Mouse (Mus musculus) intestine, embryonic 15.5 days (tissue): ENCODE results near the gene Ppp2r2c. TPM values are rescaled to one million over a fixed set of nuclear protein-coding genes. Genes with fewer than 3 reads are reported as not detected.

Experiments used
- ATAC-seq: fragments of 200-750 bp; cut with Nextera tagmentation; 2 replicates; pipeline ENCODE4 v1.8.0; 2017; ENCODE audit warnings: moderate TSS enrichment, moderate library complexity
- H3K27ac ChIP-seq: fragments of 300-500 bp; sonication (generic); 2 replicates; pipeline ENCODE4 v1.5.1; 2015; ENCODE audit warnings: mild to moderate bottlenecking, inconsistent platforms
- H3K27me3 ChIP-seq: fragments of 300-500 bp; sonication (generic); replicated peaks from 2 replicates; pipeline ENCODE4 v1.6.1; 2015; ENCODE audit warnings: inconsistent platforms
- H3K36me3 ChIP-seq: fragments of 300-500 bp; sonication (generic); 2 replicates; pipeline ENCODE4 v1.6.1; 2015; ENCODE audit warnings: inconsistent platforms
- H3K4me1 ChIP-seq: fragments of 300-500 bp; sonication (generic); replicated peaks from 2 replicates; pipeline ENCODE4 v1.6.1; 2015; ENCODE audit warnings: inconsistent platforms
- H3K4me2 ChIP-seq: fragments of 300-500 bp; sonication (generic); replicated peaks from 2 replicates; pipeline ENCODE4 v1.6.1; 2015; ENCODE audit warnings: mild to moderate bottlenecking, inconsistent platforms
- H3K4me3 ChIP-seq: fragments of 300-500 bp; sonication (generic); replicated peaks from 2 replicates; pipeline ENCODE4 v1.5.1; 2015; ENCODE audit warnings: inconsistent platforms
- H3K9ac ChIP-seq: fragments of 300-500 bp; sonication (generic); 2 replicates; pipeline ENCODE4 v1.6.1; 2015; ENCODE audit warnings: inconsistent platforms
- H3K9me3 ChIP-seq: fragments of 300-500 bp; sonication (generic); 2 replicates; pipeline ENCODE4 v1.6.1; 2016; ENCODE audit warnings: inconsistent platforms
- WGBS: fragments of 180-500 bp; shearing (Covaris S2); methylation state at CpG from one replicate; pipeline ENCODE4 v1.1.7; 2015; 5-methylcytosine and 5-hydroxymethylcytosine counted together
- polyA plus RNA-seq: library from polyadenylated mRNA; unstranded; fragments of >200 nt; fragmentation: Nextera tagmentation; extraction: Ambion mirVana; gene quantifications from 2 replicates; pipeline ENCODE4 v1.2.1, GENCODE M21; 2015

Gene Ppp2r2c
- polyA plus RNA-seq, 1 experiment from 2014 or later = 0.89 TPM

DNA sequence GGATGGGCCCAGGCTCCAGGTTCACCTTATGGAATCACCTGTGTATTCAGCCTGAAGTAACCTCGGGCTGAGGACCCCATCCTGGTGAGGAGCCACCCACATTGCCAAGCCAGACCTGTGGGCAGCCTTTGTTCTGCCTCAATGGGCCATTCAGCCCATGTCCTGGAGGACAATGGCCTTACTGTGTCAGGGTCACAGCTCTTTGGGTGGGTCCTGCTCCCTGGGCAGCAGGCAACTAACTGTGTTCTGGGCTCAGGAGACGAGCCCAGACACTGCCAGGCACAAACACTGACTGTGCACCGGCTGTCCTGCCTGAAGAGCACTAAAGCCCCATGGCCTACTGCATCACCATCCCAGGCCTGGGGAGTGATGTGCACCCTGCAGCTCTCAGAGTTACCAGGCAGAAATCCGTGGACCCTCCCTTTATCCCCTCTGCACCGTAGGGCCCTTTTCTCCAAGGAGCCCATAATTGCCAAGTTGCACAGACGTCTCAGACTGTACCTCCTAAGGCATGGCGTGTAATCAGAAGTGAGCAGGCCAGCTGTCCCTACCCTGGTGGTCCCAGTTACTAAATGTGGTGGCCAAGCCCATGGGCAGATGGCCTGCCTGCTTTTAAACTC, 8.6 kb downstream of the Ppp2r2c start:
- H3K4me1 ChIP-seq = no peaks in the 10 kb centered on the region
- no peak overlapping the region for H3K4me2 ChIP-seq
- no peaks in the 10 kb centered on the region for H3K36me3 ChIP-seq
- H3K27me3 ChIP-seq = peaks cover 9% of the 10 kb centered on the region
- ATAC-seq = no peak
- no peak overlapping the region for H3K4me3 ChIP-seq
- no peak overlapping the region for H3K27ac ChIP-seq
- 65% methylated on average over 7 of the region's 7 CpGs for WGBS
- H3K9me3 ChIP-seq = no peaks in the 10 kb centered on the region
- no peak overlapping the region for H3K9ac ChIP-seq

DNA sequence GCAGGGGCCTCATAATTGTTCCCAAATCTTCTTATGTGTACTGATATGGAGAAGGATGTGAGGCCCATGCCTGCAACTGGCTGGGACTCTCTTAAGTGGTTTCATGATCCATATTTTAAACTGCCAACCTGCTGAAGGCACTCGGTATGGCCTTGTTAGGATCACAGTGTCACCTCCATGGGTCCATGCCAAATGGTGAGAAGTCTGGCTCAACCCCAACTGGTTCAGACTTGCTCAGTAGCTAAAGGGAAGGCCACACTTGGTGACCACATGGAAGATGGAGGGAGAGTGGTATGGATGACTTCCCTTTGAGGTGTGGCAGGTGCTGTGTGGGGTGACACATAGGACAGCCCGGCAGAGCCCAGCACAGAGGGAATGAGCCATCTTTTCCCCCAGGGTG, 9.3 kb downstream of the Ppp2r2c start:
- no peak overlapping the region for H3K4me2 ChIP-seq
- WGBS = 68% methylated on average over 2 of the region's 2 CpGs
- H3K36me3 ChIP-seq = no peaks in the 10 kb centered on the region
- H3K4me3 ChIP-seq = no peak overlapping the region
- no peaks in the 10 kb centered on the region for H3K9me3 ChIP-seq
- H3K27ac ChIP-seq = no peak overlapping the region
- no peaks in the 10 kb centered on the region for H3K4me1 ChIP-seq
- peaks cover 6% of the 10 kb centered on the region for H3K27me3 ChIP-seq
- no peak for ATAC-seq
- no peak overlapping the region for H3K9ac ChIP-seq

GRCm38 (mm10) chr5:36878801-36879200, 10.5 kb downstream of the Ppp2r2c start:
- H3K4me3 ChIP-seq = no peak overlapping the region
- ATAC-seq = no peak
- H3K9me3 ChIP-seq = no peaks in the 10 kb centered on the region
- H3K4me1 ChIP-seq = no peaks in the 10 kb centered on the region
- no peaks in the 10 kb centered on the region; the same call in 1 of the 2 replicates for H3K27me3 ChIP-seq
- H3K36me3 ChIP-seq = no peaks in the 10 kb centered on the region
- H3K27ac ChIP-seq = no peak overlapping the region
- no peak overlapping the region for H3K4me2 ChIP-seq
- WGBS = 76% methylated on average over 4 of the region's 4 CpGs
- H3K9ac ChIP-seq = no peak overlapping the region

GRCm38 (mm10) chr5:36880622-36881021, 12.3 kb downstream of the Ppp2r2c start:
- Histone ChIP-seq H3K4me2 (no peak overlapping the region), H3K27ac (no peak overlapping the region), H3K4me3 (no peak overlapping the region), H3K9ac (no peak overlapping the region), H3K36me3 (no peaks in the 10 kb centered on the region), H3K4me1 (no peaks in the 10 kb centered on the region), H3K27me3 (no peaks in the 10 kb centered on the region), H3K9me3 (no peaks in the 10 kb centered on the region)
- no peak for ATAC-seq
- WGBS = 89% methylated on average over 5 of the region's 5 CpGs

GRCm38 (mm10) chr5:36883516-36883915, 15.2 kb downstream of the Ppp2r2c start:
- no peaks in the 10 kb centered on the region for H3K27me3 ChIP-seq

GRCm38 (mm10) chr5:36885067-36885466, 16.8 kb downstream of the Ppp2r2c start:
- Histone ChIP-seq H3K4me2 (no peak overlapping the region), H3K27me3 (no peaks in the 10 kb centered on the region), H3K36me3 (no peaks in the 10 kb centered on the region), H3K4me3 (no peak overlapping the region), H3K9ac (no peak overlapping the region), H3K27ac (no peak overlapping the region), H3K4me1 (no peaks in the 10 kb centered on the region), H3K9me3 (no peaks in the 10 kb centered on the region)
- ATAC-seq = no peak
- 65% methylated on average over 1 of the region's 1 CpGs for WGBS

More at GRCm38 (mm10) chr5:36883516-36883915, 15.2 kb downstream of the Ppp2r2c start:
- no peak overlapping the region for H3K4me2 ChIP-seq
- no peak overlapping the region for H3K9ac ChIP-seq
- no peak overlapping the region for H3K27ac ChIP-seq
- H3K4me1 ChIP-seq = no peaks in the 10 kb centered on the region
- no peaks in the 10 kb centered on the region for H3K36me3 ChIP-seq
- 68% methylated on average over 12 of the region's 12 CpGs for whole genome bisulfite sequencing
- no peaks in the 10 kb centered on the region for H3K9me3 ChIP-seq
- H3K4me3 ChIP-seq = no peak overlapping the region
- no peak for ATAC-seq

DNA sequence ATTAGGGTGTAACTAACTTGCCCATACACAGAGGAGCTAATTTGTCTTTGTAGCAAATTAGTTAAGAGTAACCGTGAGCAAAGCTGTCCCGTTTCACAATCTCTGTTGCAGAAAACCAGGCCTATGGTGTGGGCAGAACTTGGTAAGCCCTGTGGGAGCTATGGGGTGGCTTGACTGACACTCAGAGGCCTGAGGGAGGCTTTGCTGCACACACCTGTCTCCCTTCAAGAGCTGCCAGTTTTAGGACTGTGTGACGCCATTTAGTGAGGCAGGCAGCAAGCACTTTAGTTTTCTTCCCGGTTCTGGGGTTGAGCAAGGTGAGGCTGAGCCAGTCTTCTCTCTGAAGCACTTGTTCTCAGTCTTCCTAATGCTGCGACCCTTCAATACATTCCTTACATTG, 17.3 kb downstream of the Ppp2r2c start:
- no peaks in the 10 kb centered on the region for H3K27me3 ChIP-seq
- no peak overlapping the region for H3K9ac ChIP-seq
- H3K4me2 ChIP-seq = no peak overlapping the region
- no peaks in the 10 kb centered on the region for H3K4me1 ChIP-seq
- H3K36me3 ChIP-seq = no peaks in the 10 kb centered on the region
- ATAC-seq = no peak
- WGBS = 83% methylated on average over 5 of the region's 5 CpGs
- no peak overlapping the region for H3K4me3 ChIP-seq
- no peaks in the 10 kb centered on the region for H3K9me3 ChIP-seq
- no peak overlapping the region for H3K27ac ChIP-seq

DNA sequence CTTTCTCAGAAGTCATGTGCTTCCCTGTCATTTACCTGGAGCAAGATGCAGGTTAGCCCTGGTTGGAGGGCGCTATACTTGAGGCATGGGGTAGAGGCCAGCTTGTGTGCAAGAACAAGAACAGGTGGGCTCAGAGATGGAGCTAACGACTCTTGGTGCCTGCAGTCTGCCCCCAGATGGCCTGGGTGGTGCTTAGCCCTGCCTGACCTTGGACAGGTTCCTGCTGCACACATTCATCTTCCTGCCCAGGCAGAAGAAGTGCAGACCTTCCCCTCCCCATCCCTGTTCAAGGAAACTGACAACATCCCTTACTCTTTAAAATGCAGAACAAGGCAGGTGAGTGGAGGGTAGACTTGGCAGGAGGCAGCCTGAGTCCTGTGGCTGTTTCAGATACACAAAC, 18.0 kb downstream of the Ppp2r2c start:
- H3K27me3 ChIP-seq = no peaks in the 10 kb centered on the region
- H3K4me1 ChIP-seq = no peaks in the 10 kb centered on the region
- no peaks in the 10 kb centered on the region for H3K9me3 ChIP-seq
- no peak for ATAC-seq
- no peak overlapping the region for H3K27ac ChIP-seq
- no peak overlapping the region for H3K9ac ChIP-seq
- 59% methylated on average over 2 of the region's 2 CpGs for WGBS
- H3K4me2 ChIP-seq = no peak overlapping the region
- H3K36me3 ChIP-seq = no peaks in the 10 kb centered on the region
- H3K4me3 ChIP-seq = no peak overlapping the region

- no peaks in the 10 kb centered on the region for H3K27me3 ChIP-seq
- H3K36me3 ChIP-seq = no peaks in the 10 kb centered on the region
- no peak for ATAC-seq
- H3K4me2 ChIP-seq = no peak overlapping the region
- 70% methylated on average over 7 of the region's 7 CpGs for WGBS
- no peak overlapping the region for H3K27ac ChIP-seq
- H3K9me3 ChIP-seq = no peaks in the 10 kb centered on the region
- no peak overlapping the region for H3K9ac ChIP-seq
- no peaks in the 10 kb centered on the region for H3K4me1 ChIP-seq
- no peak overlapping the region for H3K4me3 ChIP-seq
These were observed 18.6 kb downstream of the Ppp2r2c start for GRCm38 (mm10) chr5:36886852-36887283.

GRCm38 (mm10) chr5:36887299-36887988, 19.1 kb downstream of the Ppp2r2c start:
- ATAC-seq = no peak

GRCm38 (mm10) chr5:36888501-36888900, 20.2 kb downstream of the Ppp2r2c start:
- ATAC-seq = no peak
- H3K4me3 ChIP-seq = no peak overlapping the region
- H3K36me3 ChIP-seq = no peaks in the 10 kb centered on the region
- H3K4me1 ChIP-seq = no peaks in the 10 kb centered on the region
- 73% methylated on average over 8 of the region's 8 CpGs for WGBS
- H3K27me3 ChIP-seq = no peaks in the 10 kb centered on the region
- no peak overlapping the region for H3K4me2 ChIP-seq
- no peaks in the 10 kb centered on the region for H3K9me3 ChIP-seq
- no peak overlapping the region for H3K27ac ChIP-seq
- no peak overlapping the region for H3K9ac ChIP-seq

More at GRCm38 (mm10) chr5:36887299-36887988, 19.1 kb downstream of the Ppp2r2c start:
- Histone ChIP-seq H3K4me3 (no peak overlapping the region), H3K9me3 (no peaks in the 10 kb centered on the region), H3K27me3 (no peaks in the 10 kb centered on the region), H3K4me1 (no peaks in the 10 kb centered on the region), H3K36me3 (no peaks in the 10 kb centered on the region), H3K4me2 (no peak overlapping the region), H3K27ac (no peak overlapping the region), H3K9ac (no peak overlapping the region)
- 28% methylated on average over 9 of the region's 9 CpGs for WGBS

GRCm38 (mm10) chr5:36888911-36889310, 20.6 kb downstream of the Ppp2r2c start:
- Histone ChIP-seq H3K4me3 (no peak overlapping the region), H3K9me3 (no peaks in the 10 kb centered on the region), H3K4me2 (no peak overlapping the region), H3K27ac (no peak overlapping the region), H3K27me3 (no peaks in the 10 kb centered on the region), H3K9ac (no peak overlapping the region), H3K36me3 (no peaks in the 10 kb centered on the region), H3K4me1 (no peaks in the 10 kb centered on the region)
- WGBS = 80% methylated on average over 11 of the region's 11 CpGs
- no peak for ATAC-seq

- Histone ChIP-seq H3K4me2 (no peak overlapping the region), H3K9ac (no peak overlapping the region), H3K27me3 (no peaks in the 10 kb centered on the region), H3K9me3 (no peaks in the 10 kb centered on the region), H3K27ac (no peak overlapping the region), H3K4me1 (no peaks in the 10 kb centered on the region), H3K4me3 (no peak overlapping the region), H3K36me3 (no peaks in the 10 kb centered on the region)
- ATAC-seq = no peak
- WGBS = 87% methylated on average over 2 of the region's 2 CpGs
These were observed 21.1 kb downstream of the Ppp2r2c start for GRCm38 (mm10) chr5:36889380-36889886.
